Mouse (Mus musculus) WW6 (cell line): ENCODE results near the gene Adam22.
A peak's percentile ranks its signal among the peaks of the same experiment; 100 is the strongest.

Source experiments
- DNase-seq: peaks from one replicate; pipeline ENCODE4 v3.0.0-alpha.2; 2013; ENCODE audit warnings: low read depth, low spot score

Gene Adam22

GRCm38 (mm10) chr5:8058056-8058455 lies 309.9 kb downstream of the Adam22 start:
- DNase-seq: no peak

DNA sequence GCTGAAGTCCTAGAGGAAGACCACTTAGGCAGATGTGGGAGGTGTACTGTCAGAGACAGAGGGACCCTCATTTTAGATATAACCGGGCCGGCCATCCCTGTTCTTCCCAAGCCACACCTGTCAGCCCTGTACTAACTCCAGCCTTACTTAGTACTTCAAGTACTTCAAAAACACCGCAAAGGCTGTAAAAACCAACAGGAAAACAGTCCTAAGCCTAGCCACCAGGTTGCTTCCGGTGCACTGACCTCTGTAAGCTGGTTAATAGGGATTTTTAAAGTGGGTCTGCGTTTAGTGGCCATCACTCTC lies 311.0 kb downstream of the Adam22 start:
- DNase-seq: no peak

DNA sequence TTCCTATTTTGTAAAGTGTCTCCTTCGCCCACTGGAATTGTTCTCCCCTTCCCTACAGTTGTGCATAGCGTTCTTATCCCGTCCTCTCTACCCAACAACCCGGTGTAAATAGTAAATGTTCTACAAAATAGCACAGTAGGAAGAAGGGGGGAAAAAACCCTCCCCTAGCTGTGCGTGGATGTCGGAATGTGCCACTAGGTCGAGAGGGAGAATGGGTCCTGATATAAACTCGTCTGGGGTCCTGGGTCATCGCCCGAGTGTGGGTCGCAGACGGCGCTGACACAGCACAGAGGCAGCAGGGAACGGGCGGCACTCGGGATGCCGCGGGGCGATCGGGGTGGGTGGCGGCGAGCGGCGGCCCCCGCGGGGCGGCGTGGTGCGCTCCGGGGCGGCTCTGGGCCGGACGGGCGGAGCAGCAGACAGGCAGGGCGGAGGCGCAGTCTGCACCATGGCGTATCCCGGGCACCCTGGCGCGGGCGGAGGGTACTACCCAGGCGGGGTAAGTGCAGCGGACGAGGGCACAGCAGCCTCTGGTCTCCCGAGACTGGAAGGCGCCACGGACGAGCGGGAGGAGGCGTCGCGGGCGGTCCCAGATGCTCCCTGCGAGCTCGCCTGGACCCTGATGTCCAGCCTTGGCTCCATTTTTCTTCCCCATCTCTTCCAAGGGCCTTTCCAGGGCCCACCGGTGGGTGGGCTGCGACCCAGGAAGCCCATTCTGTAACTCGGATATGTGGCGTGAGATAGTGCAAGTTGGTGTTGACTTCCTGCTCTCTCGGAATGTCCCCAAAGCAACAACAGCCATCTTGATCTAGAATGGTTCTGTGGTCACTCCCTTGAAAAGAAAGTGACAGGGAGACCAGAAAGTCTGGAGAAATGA lies 311.6 kb downstream of the Adam22 start:
- DNase-seq: no peak

DNA sequence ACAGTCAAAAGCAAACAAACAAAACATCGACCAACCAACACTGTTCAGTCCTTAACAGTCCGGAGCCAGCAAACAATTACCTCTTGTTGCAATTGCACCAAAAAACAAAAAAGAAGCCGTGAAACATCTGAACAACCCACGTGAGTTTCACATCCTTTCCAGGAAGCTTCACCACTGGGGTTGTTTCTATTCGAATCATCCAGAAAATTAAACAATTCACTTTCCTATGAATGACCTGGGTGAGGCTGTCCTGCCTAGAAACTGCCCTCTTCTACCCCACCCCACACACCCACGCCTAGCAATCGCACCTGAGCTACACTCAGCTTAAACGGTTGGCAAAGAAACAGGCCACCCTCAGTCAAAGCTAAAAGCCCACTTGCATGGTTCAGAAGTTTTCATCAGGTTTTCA lies 312.2 kb downstream of the Adam22 start:
- DNase-seq: no peak

GRCm38 (mm10) chr5:8053827-8054226 lies 314.1 kb downstream of the Adam22 start:
- DNase-seq: no peak

GRCm38 (mm10) chr5:8045855-8046254 lies 322.1 kb downstream of the Adam22 start, which contains the start of gene Sri:
Gene Sri, plus strand, starts transcription at chr5:8046078.
- DNase-seq: no peak

- DNase-seq: peak; percentile 20
Observed at GRCm38 (mm10) chr5:8034596-8034995, 333.4 kb downstream of the Adam22 start.
